Mouse (Mus musculus) limb, embryonic 14.5 days (tissue): ENCODE measurements around the gene AU021092. TPM values are rescaled to one million over a fixed set of nuclear protein-coding genes. Genes with fewer than 3 reads are reported as not detected.

Experiments
- ATAC-seq: fragments of 200-750 bp; cut with Nextera tagmentation; 2 replicates; pipeline ENCODE4 v1.8.0; 2017; ENCODE audit warnings: low read depth, moderate number of reproducible peaks, moderate TSS enrichment; ENCODE audit not compliant: low FRiP score
- DNase-seq: peaks from one replicate; pipeline ENCODE4 v3.0.0-alpha.2; 2015; ENCODE audit warnings: low spot score
- H3K27ac ChIP-seq: fragments of 300-500 bp; sonication (generic); replicated peaks from 2 replicates; pipeline ENCODE4 v1.5.1; 2014; ENCODE audit warnings: low read depth, mild to moderate bottlenecking, low read length, moderate library complexity, mixed read lengths
- H3K27me3 ChIP-seq: fragments of 300-500 bp; sonication (generic); 2 replicates; pipeline ENCODE4 v1.6.1; 2014; ENCODE audit warnings: low read length, mixed read lengths; ENCODE audit not compliant: control insufficient read depth, insufficient read depth
- H3K36me3 ChIP-seq: fragments of 300-500 bp; sonication (generic); 2 replicates; pipeline ENCODE4 v1.6.1; 2014; ENCODE audit warnings: mild to moderate bottlenecking, low read length, moderate library complexity, mixed read lengths; ENCODE audit not compliant: control insufficient read depth, insufficient read depth
- H3K4me1 ChIP-seq: fragments of 300-500 bp; sonication (generic); 2 replicates; pipeline ENCODE4 v1.6.1; 2014; ENCODE audit warnings: antibody characterized with exemption, low read length, mixed read lengths; ENCODE audit not compliant: control insufficient read depth, insufficient read depth
- H3K4me2 ChIP-seq: fragments of 300-500 bp; sonication (generic); replicated peaks from 2 replicates; pipeline ENCODE4 v1.6.1; 2014; ENCODE audit warnings: low read depth, mild to moderate bottlenecking, low read length, moderate library complexity; ENCODE audit not compliant: severe bottlenecking
- H3K4me3 ChIP-seq: fragments of 300-500 bp; sonication (generic); replicated peaks from 2 replicates; pipeline ENCODE4 v1.5.1; 2014; ENCODE audit warnings: low read length
- H3K9ac ChIP-seq: fragments of 300-500 bp; sonication (generic); 2 replicates; pipeline ENCODE4 v1.6.1; 2014; ENCODE audit warnings: mild to moderate bottlenecking, low read depth, low read length, moderate library complexity; ENCODE audit not compliant: severe bottlenecking
- H3K9me3 ChIP-seq: fragments of 300-500 bp; sonication (generic); 2 replicates; pipeline ENCODE4 v1.6.1; 2016; ENCODE audit warnings: low read length; ENCODE audit not compliant: control insufficient read depth
- POLR2A ChIP-seq: fragments of 200-500 bp; IDR thresholded peaks from 2 replicates; pipeline ENCODE4 v1.8.0; 2012; ENCODE audit warnings: inconsistent platforms, mild to moderate bottlenecking, moderate library complexity, borderline replicate concordance; ENCODE audit not compliant: insufficient read depth, insufficient read length; ENCODE audit errors: extremely low read depth
- WGBS: fragments of 180-500 bp; shearing (Covaris S2); extraction: QIAGEN DNeasy Blood & Tissue Kit; methylation state at CpG from one replicate; pipeline ENCODE4 v1.1.7; 2014; 5-methylcytosine and 5-hydroxymethylcytosine counted together
- polyA plus RNA-seq, 2 experiments: library from polyadenylated mRNA; depleted of rRNA in 1 of 2; stranded (reverse) in 1 of 2; unstranded in 1 of 2; fragments of >200 nt; fragmentation: Nextera tagmentation in 1 of 2; extraction: Ambion mirVana in 1 of 2; gene quantifications; 2 replicates each; pipeline versions ENCODE4 v1.2.1 to v1.2.3; 2012 to 2014

AU021092 gene
- 2.9 and 3.0 TPM in 2 replicates for polyA plus RNA-seq (2012; rRNA removed)
- polyA plus RNA-seq (2014; fragmentation: Nextera tagmentation; extraction: Ambion mirVana), result 2.5 and 2.9 TPM in 2 replicates

DNA sequence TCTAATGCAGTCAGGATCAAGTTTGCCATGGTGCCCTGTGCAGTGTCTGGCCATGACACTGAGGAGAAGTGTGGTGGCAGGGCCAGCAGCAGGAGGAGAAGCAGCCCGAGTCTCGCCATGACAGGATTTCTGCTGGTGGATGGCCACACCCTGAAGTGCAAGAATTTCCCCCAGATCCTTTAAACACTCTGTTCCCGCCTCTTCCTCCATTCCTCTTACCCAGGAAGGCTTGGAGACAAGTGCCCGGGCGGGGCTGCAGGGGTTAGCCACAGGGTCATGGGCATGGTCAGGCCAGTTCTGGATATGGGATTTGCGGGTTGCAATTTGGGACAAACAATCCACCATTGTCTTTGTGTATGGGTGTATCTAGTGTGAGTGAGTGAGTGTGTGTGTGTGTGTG, at the start of gene AU021092:
Gene AU021092, minus strand, starts transcription at position 160 of the 400 bp plus-strand sequence.
- no peak for TF ChIP-seq POLR2A
- Histone ChIP-seq H3K9ac (no peak within 1 kb of the TSS), H3K9me3 (no peaks in the 10 kb centered on the region), H3K36me3 (no peaks in the 10 kb centered on the region), H3K27ac (no peak within 1 kb of the TSS), H3K4me3 (no peak within 1 kb of the TSS), H3K27me3 (no peaks in the 10 kb centered on the region), H3K4me1 (no peaks in the 10 kb centered on the region), H3K4me2 (no peak within 1 kb of the TSS)
- DNase-seq (no peak), ATAC-seq (no peak)
- WGBS, result 67% methylated on average over 6 of the region's 6 CpGs

DNA sequence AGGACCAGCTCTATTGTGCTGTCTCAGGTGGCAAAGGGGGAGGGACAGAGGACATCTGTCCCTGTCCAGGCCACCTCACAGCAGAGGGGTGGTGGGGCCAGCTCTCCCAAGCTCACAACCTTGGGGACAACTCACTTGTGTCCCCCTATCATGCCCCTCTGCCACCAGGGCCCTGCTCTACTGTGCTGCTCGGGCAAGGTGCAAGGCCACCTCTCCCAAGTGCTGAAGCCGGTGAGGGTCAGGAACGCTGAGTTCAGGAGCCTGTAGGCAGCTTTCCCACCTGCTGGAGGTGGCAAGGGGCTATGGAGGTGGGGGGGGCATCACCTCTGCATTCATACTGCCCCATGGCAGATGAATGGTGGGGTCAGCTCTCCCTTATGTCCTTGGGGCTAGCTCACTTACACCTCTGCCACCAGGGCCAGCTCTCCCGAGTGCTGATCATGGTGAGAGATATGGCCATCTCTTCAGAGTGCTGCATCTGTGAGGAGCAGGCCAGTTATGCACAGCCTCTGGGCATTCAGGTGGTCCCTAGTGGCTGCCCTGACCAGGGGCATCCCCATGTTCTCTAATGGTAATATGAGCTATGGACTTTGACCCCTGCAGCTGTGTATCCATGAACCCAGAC, 49.4 kb upstream of the AU021092 start:
- no peaks in the 10 kb centered on the region for H3K36me3 ChIP-seq
- no peaks in the 10 kb centered on the region for H3K27me3 ChIP-seq
- no peak overlapping the region for H3K9ac ChIP-seq
- ATAC-seq (no peak), DNase-seq (no peak)
- H3K4me1 ChIP-seq, result no peaks in the 10 kb centered on the region
- H3K4me2 ChIP-seq, result no peak overlapping the region
- no peak for TF ChIP-seq POLR2A
- no peaks in the 10 kb centered on the region for H3K9me3 ChIP-seq
- H3K4me3 ChIP-seq, result no peak overlapping the region
- no peak overlapping the region for H3K27ac ChIP-seq
- 88% methylated on average over 4 of the region's 4 CpGs for WGBS

DNA sequence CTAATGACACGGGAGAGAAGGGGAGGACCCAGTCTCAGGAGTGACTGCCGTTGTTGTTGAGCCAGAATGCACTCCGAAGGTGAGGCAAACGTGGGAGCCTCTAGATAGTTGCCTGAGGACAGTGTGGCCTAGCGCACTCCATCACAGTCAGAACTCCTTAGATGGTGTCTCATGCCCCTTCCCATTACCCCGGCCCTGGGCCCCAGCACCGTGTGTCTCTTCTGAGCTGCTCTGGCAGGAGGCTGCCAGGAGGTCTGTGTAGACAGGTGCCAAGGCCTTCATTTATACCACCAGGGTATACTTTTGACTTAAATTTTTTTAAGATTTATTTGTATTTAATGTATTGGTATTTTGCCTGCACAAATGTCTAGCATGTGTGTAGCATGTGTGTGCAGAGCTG, 41.8 kb upstream of the AU021092 start:
- WGBS, result 76% methylated on average over 7 of the region's 7 CpGs
- Histone ChIP-seq H3K27me3 (no peaks in the 10 kb centered on the region), H3K4me1 (0 out of 2 replicates have a peak, but pooled peaks cover 3% of the 10 kb centered on the region), H3K27ac (no peak overlapping the region), H3K9ac (no peak overlapping the region), H3K4me3 (no peak overlapping the region), H3K9me3 (peaks cover 9% of the 10 kb centered on the region; the same call in 1 of the 2 replicates), H3K36me3 (no peaks in the 10 kb centered on the region), H3K4me2 (no peak overlapping the region)
- ATAC-seq (no peak), DNase-seq (no peak)
- TF ChIP-seq POLR2A, result no peak

DNA sequence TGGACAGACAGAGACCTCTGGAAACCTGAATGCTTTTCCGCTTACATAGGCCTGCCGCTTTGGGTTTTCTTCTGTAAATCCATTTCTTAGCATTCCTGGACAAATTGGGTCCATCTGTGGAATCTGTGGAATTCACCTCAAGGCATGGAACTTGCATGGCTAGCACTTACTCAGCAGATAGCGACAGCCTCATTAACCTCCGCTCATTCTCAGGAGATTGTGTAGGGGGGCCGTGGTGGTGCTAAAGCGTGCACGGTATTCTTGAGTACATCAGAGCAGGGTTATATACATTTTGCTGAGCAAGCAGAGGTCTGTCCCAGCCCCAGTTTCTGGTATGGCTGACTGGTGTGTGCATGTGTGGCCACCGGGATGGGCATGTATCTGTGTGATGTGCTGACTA, 41.1 kb upstream of the AU021092 start:
- TF ChIP-seq POLR2A, result no peak
- ATAC-seq (peak; percentile 60), DNase-seq (peak; percentile 64)
- H3K4me3 ChIP-seq, result no peak overlapping the region
- H3K27me3 ChIP-seq, result no peaks in the 10 kb centered on the region
- no peak overlapping the region for H3K4me2 ChIP-seq
- H3K27ac ChIP-seq, result no peak overlapping the region
- 0 out of 2 replicates have a peak, but pooled peaks cover 3% of the 10 kb centered on the region for H3K4me1 ChIP-seq
- peaks cover 9% of the 10 kb centered on the region; the same call in 1 of the 2 replicates for H3K9me3 ChIP-seq
- WGBS, result 31% methylated on average over 8 of the region's 8 CpGs
- no peaks in the 10 kb centered on the region for H3K36me3 ChIP-seq
- no peak overlapping the region for H3K9ac ChIP-seq

DNA sequence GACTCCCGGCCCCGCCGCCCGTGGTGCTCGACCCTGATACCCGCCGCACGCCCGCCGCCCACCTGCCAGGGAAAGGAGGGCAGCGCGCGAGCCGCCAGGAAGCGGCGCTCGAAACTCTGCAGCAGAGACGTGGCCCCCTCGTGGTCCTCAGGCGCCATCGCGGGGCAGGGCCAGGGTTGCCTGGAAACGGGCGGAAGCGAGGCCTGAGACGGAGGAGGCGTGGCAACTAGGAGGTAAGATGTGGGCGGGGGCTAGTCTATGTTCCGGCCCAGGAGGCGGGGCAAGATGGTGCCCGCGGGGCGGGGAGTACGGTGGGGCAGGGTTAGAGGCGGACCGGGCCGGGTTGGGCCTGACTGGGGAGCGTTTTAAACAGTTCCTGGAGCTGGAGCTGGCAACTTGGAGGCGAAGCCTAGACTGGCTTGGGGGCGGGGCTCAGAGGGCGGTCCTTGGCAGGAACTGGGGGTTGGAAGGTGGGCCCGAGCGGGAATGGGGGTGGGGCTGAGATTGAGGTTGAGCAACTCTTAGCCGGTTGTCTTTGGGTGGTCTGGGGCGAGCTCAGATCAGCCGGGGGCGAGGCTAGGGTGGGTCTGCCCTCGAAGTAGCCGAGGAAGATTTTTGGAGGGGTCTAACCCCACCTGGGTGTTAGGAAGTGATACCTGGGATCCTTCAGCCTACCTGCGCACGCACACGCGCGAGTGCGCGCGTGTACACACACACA, 33.8 kb upstream of the AU021092 start, which contains the start of gene Eef2kmt:
Gene Eef2kmt, minus strand, starts transcription at position 205 of the 718 bp plus-strand sequence.
- peak within 1 kb of the TSS; percentile 72 for H3K4me2 ChIP-seq
- H3K4me1 ChIP-seq, result peaks cover 5% of the 10 kb centered on the region; the same call in 1 of the 2 replicates
- H3K36me3 ChIP-seq, result 0 out of 2 replicates have a peak, but pooled peaks cover 6% of the 10 kb centered on the region
- under 1% methylated on average over 44 of the region's 57 CpGs for WGBS
- DNase-seq, result peak; percentile 99
- H3K9ac ChIP-seq, result peak within 1 kb of the TSS; percentile 71
- ATAC-seq, result peak; percentile 96
- H3K27me3 ChIP-seq, result no peaks in the 10 kb centered on the region
- peak within 1 kb of the TSS; percentile 79 for H3K27ac ChIP-seq
- no peak for TF ChIP-seq POLR2A
- H3K9me3 ChIP-seq, result no peaks in the 10 kb centered on the region
- H3K4me3 ChIP-seq, result peak within 1 kb of the TSS; percentile 56
